Mouse (Mus musculus) forebrain, embryonic 16.5 days (tissue): Measurements from ENCODE around the gene Fancc. TPM values are rescaled to one million over a fixed set of nuclear protein-coding genes. Genes with fewer than 3 reads are reported as not detected.

Experiments
- ATAC-seq: fragments of 200-750 bp; cut with Nextera tagmentation; 2 replicates; pipeline ENCODE4 v1.8.0; 2017; ENCODE audit warnings: mild to moderate bottlenecking, moderate library complexity
- H3K27ac ChIP-seq: fragments of 300-500 bp; sonication (generic); 2 replicates; pipeline ENCODE4 v1.5.1; 2014; ENCODE audit warnings: low read length, control low read depth
- H3K27me3 ChIP-seq: fragments of 300-500 bp; sonication (generic); replicated peaks from 2 replicates; pipeline ENCODE4 v1.6.1; 2014; ENCODE audit warnings: low read length; ENCODE audit not compliant: control insufficient read depth, insufficient read depth
- H3K36me3 ChIP-seq: fragments of 300-500 bp; sonication (generic); 2 replicates; pipeline ENCODE4 v1.6.1; 2014; ENCODE audit not compliant: control insufficient read depth, insufficient read depth
- H3K4me1 ChIP-seq: fragments of 300-500 bp; sonication (generic); replicated peaks from 2 replicates; pipeline ENCODE4 v1.6.1; 2014; ENCODE audit warnings: low read length; ENCODE audit not compliant: control insufficient read depth, insufficient read depth
- H3K4me2 ChIP-seq: fragments of 300-500 bp; sonication (generic); 2 replicates; pipeline ENCODE4 v1.6.1; 2014; ENCODE audit warnings: mild to moderate bottlenecking, low read length, control low read depth
- H3K4me3 ChIP-seq: fragments of 300-500 bp; sonication (generic); replicated peaks from 2 replicates; pipeline ENCODE4 v1.5.1; 2014; ENCODE audit warnings: mild to moderate bottlenecking, low read length, control low read depth
- H3K9ac ChIP-seq: fragments of 300-500 bp; sonication (generic); replicated peaks from 2 replicates; pipeline ENCODE4 v1.6.1; 2014; ENCODE audit warnings: low read depth, low read length, control low read depth
- H3K9me3 ChIP-seq: fragments of 300-500 bp; sonication (generic); 2 replicates; pipeline ENCODE4 v1.6.1; 2016; ENCODE audit warnings: low read length; ENCODE audit not compliant: control insufficient read depth
- WGBS: fragments of 180-500 bp; shearing (Covaris S2); extraction: QIAGEN DNeasy Blood & Tissue Kit; methylation state at CpG from one replicate; pipeline ENCODE4 v1.1.7; 2014; 5-methylcytosine and 5-hydroxymethylcytosine counted together
- polyA plus RNA-seq: library from polyadenylated mRNA; unstranded; fragments of >200 nt; fragmentation: Nextera tagmentation; extraction: Ambion mirVana; gene quantifications from 2 replicates; pipeline ENCODE4 v1.2.1, GENCODE M21; 2015

Gene Fancc
- polyA plus RNA-seq, 1 experiment from 2014 or later, result 13.7 TPM

- Histone ChIP-seq H3K4me1 (peaks cover 11% of the 10 kb centered on the region), H3K36me3 (no peaks in the 10 kb centered on the region), H3K4me2 (no peak overlapping the region), H3K9me3 (no peaks in the 10 kb centered on the region), H3K9ac (no peak overlapping the region), H3K27me3 (no peaks in the 10 kb centered on the region), H3K4me3 (no peak overlapping the region), H3K27ac (no peak overlapping the region)
- no peak for ATAC-seq
- WGBS, result 91% methylated on average over 7 of the region's 7 CpGs
Observed at GRCm38 (mm10) chr13:63249171-63249570, 247.9 kb downstream of the Fancc start.

GRCm38 (mm10) chr13:63248318-63248717 lies 248.8 kb downstream of the Fancc start:
- 92% methylated on average over 10 of the region's 10 CpGs for WGBS
- peaks cover 11% of the 10 kb centered on the region for H3K4me1 ChIP-seq

GRCm38 (mm10) chr13:63247631-63248030 lies 249.4 kb downstream of the Fancc start:
- 97% methylated on average over 11 of the region's 11 CpGs for WGBS
- no peaks in the 10 kb centered on the region for H3K9me3 ChIP-seq
- H3K4me3 ChIP-seq, result no peak overlapping the region
- no peak for ATAC-seq
- H3K27ac ChIP-seq, result no peak overlapping the region
- peaks cover 11% of the 10 kb centered on the region for H3K4me1 ChIP-seq
- no peaks in the 10 kb centered on the region for H3K36me3 ChIP-seq
- no peaks in the 10 kb centered on the region for H3K27me3 ChIP-seq
- no peak overlapping the region for H3K4me2 ChIP-seq
- H3K9ac ChIP-seq, result no peak overlapping the region

More at GRCm38 (mm10) chr13:63248318-63248717, 248.8 kb downstream of the Fancc start:
- Histone ChIP-seq H3K9ac (no peak overlapping the region), H3K4me2 (no peak overlapping the region), H3K9me3 (no peaks in the 10 kb centered on the region), H3K4me3 (no peak overlapping the region), H3K27ac (no peak overlapping the region), H3K36me3 (no peaks in the 10 kb centered on the region), H3K27me3 (no peaks in the 10 kb centered on the region)
- no peak for ATAC-seq

GRCm38 (mm10) chr13:63247041-63247440 lies 250.0 kb downstream of the Fancc start:
- ATAC-seq, result no peak

GRCm38 (mm10) chr13:63246332-63246940 lies 250.6 kb downstream of the Fancc start:
- Histone ChIP-seq H3K4me3 (no peak overlapping the region), H3K9me3 (no peaks in the 10 kb centered on the region), H3K4me1 (peaks cover 11% of the 10 kb centered on the region), H3K27ac (no peak overlapping the region), H3K27me3 (no peaks in the 10 kb centered on the region), H3K4me2 (no peak overlapping the region), H3K9ac (no peak overlapping the region), H3K36me3 (no peaks in the 10 kb centered on the region)
- WGBS, result 80% methylated on average over 12 of the region's 12 CpGs
- ATAC-seq, result no peak

More at GRCm38 (mm10) chr13:63247041-63247440, 250.0 kb downstream of the Fancc start:
- Histone ChIP-seq H3K4me2 (no peak overlapping the region), H3K36me3 (no peaks in the 10 kb centered on the region), H3K4me1 (peaks cover 11% of the 10 kb centered on the region), H3K9me3 (no peaks in the 10 kb centered on the region), H3K9ac (no peak overlapping the region), H3K27ac (no peak overlapping the region), H3K27me3 (no peaks in the 10 kb centered on the region), H3K4me3 (no peak overlapping the region)
- WGBS, result 83% methylated on average over 7 of the region's 7 CpGs

- peak; percentile 45 for ATAC-seq
- H3K27ac ChIP-seq, result no peak overlapping the region
Observed at GRCm38 (mm10) chr13:63245812-63246211, 251.3 kb downstream of the Fancc start.

GRCm38 (mm10) chr13:63245218-63245617 lies 251.9 kb downstream of the Fancc start:
- no peak overlapping the region for H3K9ac ChIP-seq
- peaks cover 19% of the 10 kb centered on the region for H3K4me1 ChIP-seq
- H3K4me2 ChIP-seq, result no peak overlapping the region
- 0 out of 2 replicates have a peak, but pooled peaks have one; percentile 17 for ATAC-seq
- H3K9me3 ChIP-seq, result no peaks in the 10 kb centered on the region
- no peak overlapping the region for H3K4me3 ChIP-seq
- H3K36me3 ChIP-seq, result no peaks in the 10 kb centered on the region
- no peak overlapping the region for H3K27ac ChIP-seq
- WGBS, result 48% methylated on average over 9 of the region's 9 CpGs
- no peaks in the 10 kb centered on the region for H3K27me3 ChIP-seq

More at GRCm38 (mm10) chr13:63245812-63246211, 251.3 kb downstream of the Fancc start:
- H3K4me3 ChIP-seq, result no peak overlapping the region
- H3K4me1 ChIP-seq, result peaks cover 13% of the 10 kb centered on the region
- no peaks in the 10 kb centered on the region for H3K36me3 ChIP-seq
- no peaks in the 10 kb centered on the region for H3K9me3 ChIP-seq
- H3K4me2 ChIP-seq, result no peak overlapping the region
- WGBS, result 30% methylated on average over 4 of the region's 4 CpGs
- no peaks in the 10 kb centered on the region for H3K27me3 ChIP-seq
- H3K9ac ChIP-seq, result no peak overlapping the region

- Histone ChIP-seq H3K4me2 (no peak overlapping the region), H3K27ac (no peak overlapping the region), H3K36me3 (no peaks in the 10 kb centered on the region), H3K9ac (no peak overlapping the region), H3K27me3 (no peaks in the 10 kb centered on the region), H3K4me1 (peaks cover 21% of the 10 kb centered on the region), H3K4me3 (no peak overlapping the region), H3K9me3 (no peaks in the 10 kb centered on the region)
- WGBS, result 36% methylated on average over 3 of the region's 3 CpGs
- no peak for ATAC-seq
Observed at GRCm38 (mm10) chr13:63244425-63244824, 252.7 kb downstream of the Fancc start.

GRCm38 (mm10) chr13:63243586-63243985 lies 253.5 kb downstream of the Fancc start:
- H3K4me2 ChIP-seq, result no peak overlapping the region
- 79% methylated on average over 5 of the region's 5 CpGs for WGBS

More at GRCm38 (mm10) chr13:63243586-63243985, 253.5 kb downstream of the Fancc start:
- no peak for ATAC-seq
- H3K27ac ChIP-seq, result no peak overlapping the region
- no peaks in the 10 kb centered on the region for H3K36me3 ChIP-seq
- H3K4me3 ChIP-seq, result no peak overlapping the region
- H3K9ac ChIP-seq, result no peak overlapping the region
- H3K9me3 ChIP-seq, result no peaks in the 10 kb centered on the region
- H3K27me3 ChIP-seq, result no peaks in the 10 kb centered on the region
- peaks cover 24% of the 10 kb centered on the region for H3K4me1 ChIP-seq
